Mouse (Mus musculus) liver, adult 2 months (tissue): ENCODE results near the gene Wfikkn1.

ENCODE experiments used
- CTCF ChIP-seq: fragments of 200-500 bp; IDR thresholded peaks from 2 replicates; pipeline ENCODE4 v1.5.1; 2011; ENCODE audit warnings: low read depth, low read length, control low read depth
- POLR2A ChIP-seq: fragments of 200-500 bp; IDR thresholded peaks from 2 replicates; pipeline ENCODE4 v1.6.1; 2011; ENCODE audit warnings: low read length, control low read depth; ENCODE audit not compliant: insufficient read depth; ENCODE audit errors: extremely low read depth

DNA sequence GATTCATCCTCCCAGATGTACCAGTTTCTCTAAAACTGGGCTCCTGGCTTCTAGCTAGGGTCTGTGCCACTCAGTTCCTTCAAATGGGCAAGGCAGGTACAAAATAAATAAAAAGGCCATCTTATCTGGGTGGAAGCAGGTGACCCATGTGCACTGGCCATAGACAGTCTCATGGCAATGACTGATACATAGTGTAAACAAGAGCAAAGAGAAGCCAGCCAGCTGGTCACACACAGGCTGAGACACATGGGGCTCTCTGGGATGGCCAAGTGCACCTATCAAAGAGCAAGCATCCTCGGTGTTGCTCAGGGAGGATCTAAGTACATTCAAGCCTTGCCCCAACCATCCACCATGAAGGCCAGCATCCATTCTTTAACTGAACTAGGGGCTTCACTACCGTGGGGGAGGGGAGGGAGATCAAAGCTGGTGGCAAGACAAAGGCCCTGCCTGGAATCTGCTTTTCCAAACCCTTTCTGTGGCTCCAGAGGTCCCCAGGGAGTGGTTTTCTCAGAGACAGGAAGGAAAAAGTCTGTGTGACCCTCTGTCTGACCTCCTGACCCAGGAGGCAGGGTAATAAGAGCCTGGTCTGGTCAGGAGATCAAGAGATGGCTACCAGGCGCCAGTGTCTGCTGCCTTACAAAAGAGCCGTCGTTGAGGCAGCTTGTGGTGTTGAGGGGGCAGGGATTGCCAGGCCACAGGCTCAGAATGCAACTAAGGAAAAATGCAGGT is 419 bp upstream of the Wfikkn1 start:
- no peak for TF ChIP-seq POLR2A
- no peak for TF ChIP-seq CTCF
